Mouse (Mus musculus) G1E (cell line): ENCODE measurements around the gene Coro7. TPM values are rescaled to one million over a fixed set of nuclear protein-coding genes. Genes with fewer than 3 reads are reported as not detected.

Experiments
- ATAC-seq: 2 replicates; pipeline ENCODE4 v1.8.0; 2016; ENCODE audit warnings: mild to moderate bottlenecking; ENCODE audit not compliant: insufficient number of reproducible peaks, poor library complexity, low FRiP score, severe bottlenecking; ENCODE audit errors: extremely low read depth
- DNase-seq: peaks from one replicate; pipeline ENCODE4 v3.0.0; 2012; ENCODE audit warnings: low spot score
- H3K27me3 ChIP-seq: 2 replicates; pipeline ENCODE4 v1.6.1; 2012; ENCODE audit warnings: mild to moderate bottlenecking, low read length, inconsistent platforms; ENCODE audit not compliant: insufficient read depth
- H3K36me3 ChIP-seq: replicated peaks from 2 replicates; pipeline ENCODE3; 2012; ENCODE audit warnings: mild to moderate bottlenecking, inconsistent platforms
- H3K4me1 ChIP-seq: 2 replicates; pipeline ENCODE4 v1.6.1; 2012; ENCODE audit warnings: low read depth, low read length, inconsistent platforms, mixed read lengths; ENCODE audit not compliant: insufficient read depth
- H3K4me3 ChIP-seq: 2 replicates; pipeline ENCODE4 v1.5.1; 2012; ENCODE audit warnings: low read depth, mild to moderate bottlenecking, inconsistent platforms, low read length, moderate library complexity, mixed read lengths
- H3K9me3 ChIP-seq: replicated peaks from 2 replicates; pipeline ENCODE4 v1.6.1; 2012; ENCODE audit warnings: inconsistent platforms
- CTCF ChIP-seq: IDR thresholded peaks from 2 replicates; pipeline ENCODE4 v1.5.1; 2012; ENCODE audit warnings: low read depth, low read length, inconsistent platforms, mixed read lengths
- GATA1 ChIP-seq: IDR thresholded peaks from 2 replicates; pipeline ENCODE4 v1.6.1; 2012; ENCODE audit warnings: borderline replicate concordance, low read length, inconsistent platforms, mixed read lengths
- GATA2 ChIP-seq: IDR thresholded peaks from 2 replicates; pipeline ENCODE4 v1.6.1; 2012; ENCODE audit warnings: low read depth, low read length, inconsistent platforms, borderline replicate concordance
- POLR2AphosphoS5 ChIP-seq: IDR thresholded peaks from 2 replicates; pipeline ENCODE4 v1.6.1; 2012; ENCODE audit warnings: low read depth, low read length, inconsistent platforms; ENCODE audit not compliant: insufficient replicate concordance
- TAL1 ChIP-seq: conservative IDR thresholded peaks from 2 replicates; pipeline ENCODE4 v1.6.1; 2012; ENCODE audit warnings: low read depth, low read length, inconsistent platforms, mixed read lengths
- polyA plus RNA-seq: library from polyadenylated mRNA; stranded (reverse); fragments of >175 nt; gene quantifications from 2 replicates; pipeline ENCODE4 v1.2.3, GENCODE M21; 2012
- total RNA-seq, 2 experiments: library from RNA; stranded (forward) in 1 of 2; stranded (reverse) in 1 of 2; fragments of 200-1000 nt in 1 of 2; fragments of >200 nt in 1 of 2; fragmentation: Nextera tagmentation in 1 of 2; gene quantifications; 2 replicates each; pipeline ENCODE4 v1.2.3; 2014 to 2017

Gene Coro7
- total and polyA plus RNA-seq, 3 experiments = 34.8 to 205 (median 94.3) TPM

DNA sequence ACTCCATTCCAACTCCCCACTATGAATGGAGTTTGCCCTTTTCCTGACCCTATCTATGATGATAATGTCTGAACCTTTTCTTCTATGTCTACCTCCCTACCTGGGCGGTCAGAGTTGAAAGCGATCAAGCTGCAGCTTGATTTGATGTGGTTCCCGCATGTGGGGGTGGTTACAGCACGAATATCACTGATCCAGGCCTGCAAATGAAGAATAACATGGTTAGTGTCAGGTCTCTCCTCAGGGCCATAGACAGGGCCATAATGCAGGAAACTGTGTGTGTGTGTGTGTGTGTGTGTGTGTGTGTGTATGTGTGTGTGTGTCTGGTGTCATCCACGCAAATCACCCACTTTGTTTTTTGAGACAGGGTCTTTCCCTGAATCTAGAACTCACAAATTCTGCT, 2.7 kb downstream of the Coro7 start:
- Histone ChIP-seq H3K36me3 (peaks cover 53% of the 10 kb centered on the region), H3K4me1 (peaks cover 56% of the 10 kb centered on the region)
- no peak for ATAC-seq

DNA sequence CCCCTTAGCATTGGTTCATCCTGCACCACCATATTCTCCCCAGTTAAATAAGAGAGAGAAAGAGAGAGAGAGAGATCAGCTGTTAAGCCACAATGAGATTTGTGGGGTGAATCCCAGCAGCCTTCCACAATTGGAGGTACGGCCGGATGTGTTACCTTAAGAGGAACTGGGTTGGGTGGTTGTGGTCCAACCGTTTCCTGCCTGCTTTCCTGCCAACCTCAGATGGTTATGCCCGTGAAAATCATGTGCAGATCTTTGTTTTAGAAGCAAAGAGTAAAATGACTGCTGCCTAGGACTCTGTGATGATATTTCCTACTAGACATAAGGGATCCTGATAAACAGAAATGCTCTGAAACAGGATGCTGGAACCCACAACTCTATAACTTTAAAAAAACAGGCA, 5.5 kb downstream of the Coro7 start:
- ATAC-seq (no peak), DNase-seq (no peak)
- TF ChIP-seq CTCF (no peak), POLR2AphosphoS5 (no peak), GATA2 (no peak), GATA1 (no peak), TAL1 (no peak)
- peaks cover 73% of the 10 kb centered on the region for H3K36me3 ChIP-seq
- no peaks in the 10 kb centered on the region for H3K9me3 ChIP-seq
- H3K4me3 ChIP-seq = no peak overlapping the region
- no peaks in the 10 kb centered on the region for H3K27me3 ChIP-seq
- peaks cover 36% of the 10 kb centered on the region for H3K4me1 ChIP-seq

More for the DNA sequence above, 2.7 kb downstream of the Coro7 start:
- DNase-seq = no peak
- Histone ChIP-seq H3K4me3 (no peak overlapping the region), H3K9me3 (no peaks in the 10 kb centered on the region), H3K27me3 (no peaks in the 10 kb centered on the region)
- TF ChIP-seq TAL1 (no peak), GATA2 (no peak), POLR2AphosphoS5 (no peak), GATA1 (no peak), CTCF (no peak)

DNA sequence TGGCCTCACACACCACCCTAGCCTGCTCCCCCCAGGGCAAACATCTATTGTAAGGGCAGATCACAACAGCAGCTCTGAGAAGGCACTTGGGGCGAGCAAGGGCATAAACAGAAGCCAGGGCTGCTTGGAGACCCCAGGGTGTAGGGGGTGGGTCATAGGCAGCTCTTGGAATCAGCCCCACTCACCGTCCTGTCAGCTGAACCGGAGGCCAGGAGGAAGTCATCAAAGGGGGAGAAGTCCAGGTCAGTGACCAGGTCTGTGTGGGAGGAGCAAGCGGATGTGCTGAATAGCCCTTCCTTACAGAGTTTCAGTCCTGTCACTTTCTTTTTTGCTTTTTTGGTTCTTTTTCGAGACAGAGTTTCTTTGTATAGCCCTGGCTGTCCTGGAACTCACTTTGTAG, 9.3 kb downstream of the Coro7 start:
- DNase-seq = no peak
- Histone ChIP-seq H3K36me3 (peaks cover 92% of the 10 kb centered on the region), H3K4me3 (no peak overlapping the region), H3K4me1 (peaks cover 5% of the 10 kb centered on the region; the same call in 1 of the 2 replicates), H3K9me3 (no peaks in the 10 kb centered on the region), H3K27me3 (no peaks in the 10 kb centered on the region)
- ATAC-seq = no peak
- TF ChIP-seq GATA2 (no peak), TAL1 (no peak), CTCF (no peak), GATA1 (no peak), POLR2AphosphoS5 (no peak)

DNA sequence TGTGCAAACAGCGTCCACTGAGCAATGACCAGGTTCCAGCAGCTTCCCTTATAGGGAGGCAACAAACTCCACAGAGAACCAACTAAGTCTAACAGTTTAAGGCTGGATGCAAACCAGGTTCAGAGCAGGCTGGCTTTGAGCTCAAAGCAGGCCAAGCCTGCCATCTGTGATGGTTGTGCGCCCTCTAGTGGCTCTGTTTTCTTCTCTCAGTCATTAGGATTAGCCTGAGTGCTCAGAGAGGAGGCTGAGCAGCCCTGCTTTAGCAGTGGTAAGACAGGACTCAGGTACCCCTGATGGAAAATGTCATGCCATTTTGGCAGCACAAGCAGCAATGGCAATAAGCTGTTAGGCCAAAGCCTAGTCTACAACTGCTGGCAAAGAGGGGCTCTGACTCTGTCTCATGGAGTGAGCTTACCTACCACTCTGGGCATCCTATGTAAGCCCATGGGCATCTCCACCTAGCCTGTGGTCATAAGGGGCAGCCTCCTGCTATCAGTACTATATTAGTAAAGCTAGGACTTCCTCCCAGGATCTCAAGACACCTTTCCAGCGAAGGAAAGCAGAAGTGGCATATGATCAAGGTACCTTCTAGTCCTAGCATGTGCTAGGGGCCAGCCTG, 12.3 kb downstream of the Coro7 start:
- no peaks in the 10 kb centered on the region for H3K27me3 ChIP-seq
- no peaks in the 10 kb centered on the region for H3K9me3 ChIP-seq
- peaks cover 91% of the 10 kb centered on the region for H3K36me3 ChIP-seq
- ATAC-seq (peak; percentile 66), DNase-seq (peak; percentile 62)
- TF ChIP-seq CTCF = peak; percentile 53
- no peak for TF ChIP-seq GATA2
- H3K4me1 ChIP-seq = no peaks in the 10 kb centered on the region; the same call in 1 of the 2 replicates
- H3K4me3 ChIP-seq = no peak overlapping the region

DNA sequence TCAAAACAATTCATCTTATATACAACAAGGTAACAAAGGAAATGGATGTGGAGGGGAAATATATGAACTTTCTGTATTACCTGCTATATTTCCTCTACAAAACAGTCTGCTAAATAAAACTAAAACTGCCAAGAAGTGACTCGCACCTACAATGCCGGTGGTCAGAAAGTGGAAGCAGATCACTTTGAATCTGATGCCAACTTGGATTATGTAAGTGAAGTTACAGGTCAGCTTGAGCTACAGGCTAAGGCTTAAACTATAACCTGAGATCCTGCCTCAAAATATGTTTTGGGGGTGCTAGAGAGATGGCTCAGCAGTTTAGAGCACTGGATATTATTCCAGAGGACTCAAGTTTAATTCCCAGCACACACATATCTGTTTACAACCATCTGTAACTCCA, 13.9 kb downstream of the Coro7 start:
- TF ChIP-seq TAL1 = no peak
- TF ChIP-seq GATA2 = no peak
- TF ChIP-seq CTCF = no peak
- TF ChIP-seq GATA1 = no peak
- TF ChIP-seq POLR2AphosphoS5 = no peak
- peaks cover 94% of the 10 kb centered on the region for H3K36me3 ChIP-seq
- no peaks in the 10 kb centered on the region for H3K9me3 ChIP-seq
- no peak for ATAC-seq
- H3K27me3 ChIP-seq = no peaks in the 10 kb centered on the region
- H3K4me3 ChIP-seq = no peak overlapping the region
- no peaks in the 10 kb centered on the region; the same call in 1 of the 2 replicates for H3K4me1 ChIP-seq
- DNase-seq = no peak

- ATAC-seq (no peak), DNase-seq (no peak)
- Histone ChIP-seq H3K36me3 (peaks cover 93% of the 10 kb centered on the region), H3K27me3 (no peaks in the 10 kb centered on the region), H3K4me1 (no peaks in the 10 kb centered on the region; the same call in 1 of the 2 replicates), H3K9me3 (no peaks in the 10 kb centered on the region), H3K4me3 (no peak overlapping the region)
- TF ChIP-seq CTCF (no peak), GATA2 (no peak), POLR2AphosphoS5 (no peak), TAL1 (no peak), GATA1 (no peak)
Measured at GRCm38 (mm10) chr16:4663806-4664205, 15.8 kb downstream of the Coro7 start.
